Mouse (Mus musculus) B cell, adult (primary cell): ENCODE measurements around the gene Cbwd1. TPM values are rescaled to one million over a fixed set of nuclear protein-coding genes. Genes with fewer than 3 reads are reported as not detected.

ENCODE experiments used
- total RNA-seq: library from RNA; stranded (reverse); gene quantifications from 4 replicates; pipeline ENCODE4 v1.2.4, GENCODE M21; 2023; ENCODE audit not compliant: inconsistent age

Cbwd1 gene
- total RNA-seq: 10.5 to 12.7 TPM (median 11.6 TPM) in 4 replicates

GRCm38 (mm10) chr19:24961172-24961962 is at the start of gene Cbwd1:
TSS of gene Cbwd1 (minus strand) at chr19:24961610.

GRCm38 (mm10) chr19:24999201-24999886 is 37.9 kb upstream of the Cbwd1 start, which contains the start of gene Dock8:
TSS of gene Dock8 (plus strand) at chr19:24999534.

GRCm38 (mm10) chr19:24900581-24901220 is 60.7 kb downstream of the Cbwd1 start, which contains the start of gene Foxd4:
TSS of gene Foxd4 (minus strand) at chr19:24901197.

GRCm38 (mm10) chr19:24875129-24875870 is 86.1 kb downstream of the Cbwd1 start, which contains the start of gene Gm10053:
TSS of gene Gm10053 (plus strand) at chr19:24875686.

Other genes with a start within 250 kb of the Cbwd1 start
- not detected in 4 replicates for gene Pgm5, start 99.8 kb downstream of the Cbwd1 start, total RNA-seq
- 33.5 to 39.0 TPM (median 36.2 TPM) in 4 replicates for gene Gm10053, start 85.9 kb downstream of the Cbwd1 start, total RNA-seq
- not detected in 4 replicates for gene Foxd4, start 60.4 kb downstream of the Cbwd1 start, total RNA-seq
- gene Dock8, start 37.9 kb upstream of the Cbwd1 start, total RNA-seq: 232 to 262 TPM (median 239 TPM) in 4 replicates